Comparison of ENCODE assay signal across 8 mouse cellular contexts in genomic region chr16:49803932-49804461, GRCm38 (mm10). TPM values are rescaled to one million over a fixed set of nuclear protein-coding genes. Genes with fewer than 3 reads are reported as not detected.
DNase-seq lines count a peak whose midpoint lies in the region; ATAC-seq lines count a peak whose summit lies in the region.

No protein-coding gene starts in this region.

- no peak for DNase-seq in cerebellum, adult 9-11 months
- peak; percentile 50 to 69 for DNase-seq in kidney, postnatal 25 days
- DNase-seq in midbrain, embryonic 11.5 days (ENCODE audit: low spot score, missing footprints): peak; percentile 94
- DNase-seq in c-Kit-positive CD71-positive TER-119-positive erythroid progenitor cells, embryonic 14.5 days (ENCODE audit: low spot score): no peak
- DNase-seq in frontal cortex, postnatal 10 days (ENCODE audit: low spot score in 2 of 2): no peak

- H3K4me2 ChIP-seq in heart, embryonic 16.5 days (ENCODE audit: low read depth, low read length): peak overlapping the region; percentile 84
- peak overlapping the region; percentile 52 for H3K4me2 ChIP-seq in midbrain, embryonic 11.5 days

- no peaks in the 10 kb centered on the region for H3K27me3 ChIP-seq in heart, embryonic 16.5 days (ENCODE audit: control insufficient read depth, insufficient read depth, low read length)
- no peaks in the 10 kb centered on the region for H3K27me3 ChIP-seq in midbrain, embryonic 11.5 days (ENCODE audit: control insufficient read depth, insufficient read depth, low read length)

- no peaks in the 10 kb centered on the region for H3K36me3 ChIP-seq in heart, embryonic 16.5 days (ENCODE audit: control insufficient read depth, insufficient read depth)
- H3K36me3 ChIP-seq in midbrain, embryonic 11.5 days (ENCODE audit: control insufficient read depth, insufficient read depth, low read length): no peaks in the 10 kb centered on the region

- peaks cover 20% of the 10 kb centered on the region for H3K4me1 ChIP-seq in brown adipose tissue, adult 24 weeks (ENCODE audit: control insufficient read depth, insufficient read depth, insufficient read length, low read length)
- peaks cover 4% of the 10 kb centered on the region for H3K4me1 ChIP-seq in heart, embryonic 16.5 days (ENCODE audit: control insufficient read depth, insufficient read depth, low read length)
- peaks cover 5% of the 10 kb centered on the region; the same call in 1 of the 2 replicates for H3K4me1 ChIP-seq in midbrain, embryonic 11.5 days (ENCODE audit: control insufficient read depth, insufficient read depth, low read length)

- peak overlapping the region; percentile 70 for H3K27ac ChIP-seq in brown adipose tissue, adult 24 weeks (replicated peaks; ENCODE audit: low read depth, low read length)
- peak overlapping the region; percentile 58 for H3K27ac ChIP-seq in heart, embryonic 16.5 days (ENCODE audit: low read length)
- 0 out of 2 replicates have a peak overlapping the region, but pooled peaks have one; percentile 11 for H3K27ac ChIP-seq in midbrain, embryonic 11.5 days (ENCODE audit: low read depth, low read length)

- WGBS in heart, embryonic 16.5 days: 5% methylated on average over 12 of the region's 12 CpGs
- 2% methylated on average over 12 of the region's 12 CpGs for WGBS in midbrain, embryonic 11.5 days

- H3K9ac ChIP-seq in heart, embryonic 16.5 days (ENCODE audit: low read length): peak overlapping the region; percentile 59
- peak overlapping the region; percentile 59 for H3K9ac ChIP-seq in midbrain, embryonic 11.5 days (ENCODE audit: low read length)

- no peaks in the 10 kb centered on the region for H3K9me3 ChIP-seq in heart, embryonic 16.5 days (replicated peaks; ENCODE audit: control insufficient read depth, low read length)
- H3K9me3 ChIP-seq in midbrain, embryonic 11.5 days (ENCODE audit: control insufficient read depth, low read length): no peaks in the 10 kb centered on the region

- H3K4me3 ChIP-seq in brown adipose tissue, adult 24 weeks (ENCODE audit: insufficient read depth, low read depth, low read length): peak overlapping the region; percentile 32; the same call in 1 of the 2 replicates
- peak overlapping the region; percentile 48 for H3K4me3 ChIP-seq in heart, embryonic 16.5 days (ENCODE audit: low read length)
- peak overlapping the region; percentile 21 for H3K4me3 ChIP-seq in midbrain, embryonic 11.5 days (ENCODE audit: low read depth, low read length)

- peak; percentile 45 for ATAC-seq in cerebellum, adult (ENCODE audit: insufficient number of reproducible peaks, low FRiP score, low TSS enrichment)
- no peak for ATAC-seq in heart, embryonic 16.5 days (replicated peaks; ENCODE audit: extremely low read depth, insufficient read depth, low FRiP score)
- peak; percentile 72 for ATAC-seq in midbrain, embryonic 11.5 days (ENCODE audit: low FRiP score)

RNA-seq across cellular contexts. Expression of gene Cd47, which starts 3.7 kb away (rescaled TPM):
- polyA plus RNA-seq in brown adipose tissue, adult 24 weeks (2012; ENCODE audit: insufficient read depth, insufficient read length, missing spikeins): 45.9 and 49.9 TPM in 2 replicates
- polyA plus RNA-seq in heart, embryonic 16.5 days (2015; fragmentation: Nextera tagmentation; extraction: Ambion mirVana): 76.3 and 93.0 TPM in 2 replicates
- polyA plus RNA-seq in midbrain, embryonic 11.5 days (2014; fragmentation: Nextera tagmentation; extraction: Ambion mirVana): 57.8 and 63.5 TPM in 2 replicates

Comparison
In these comparisons a context has a peak if more than half of its experiments do, and no peak if none do; other contexts are left out.
1. DNase-seq: peak in kidney, postnatal 25 days (2 of 2) and midbrain, embryonic 11.5 days (single experiment); none in cerebellum, adult 9-11 months (single experiment), c-Kit-positive CD71-positive TER-119-positive erythroid progenitor cells, embryonic 14.5 days (single experiment) and frontal cortex, postnatal 10 days (0 of 2).
2. H3K27ac ChIP-seq: peak in every context shown above with its lines; median percentile 70 in brown adipose tissue, adult 24 weeks; 58 in heart, embryonic 16.5 days; 11 in midbrain, embryonic 11.5 days.
3. Peak in every context shown above with its lines, with median percentiles within 50 percentile points of each other: H3K4me3 ChIP-seq.